Mouse (Mus musculus): ENCODE measurements around the gene Glyat. TPM values are rescaled to one million over a fixed set of nuclear protein-coding genes. Genes with fewer than 3 reads are reported as not detected.

Gene Glyat
- total and polyA plus RNA-seq, 3 experiments: not detected

DNA sequence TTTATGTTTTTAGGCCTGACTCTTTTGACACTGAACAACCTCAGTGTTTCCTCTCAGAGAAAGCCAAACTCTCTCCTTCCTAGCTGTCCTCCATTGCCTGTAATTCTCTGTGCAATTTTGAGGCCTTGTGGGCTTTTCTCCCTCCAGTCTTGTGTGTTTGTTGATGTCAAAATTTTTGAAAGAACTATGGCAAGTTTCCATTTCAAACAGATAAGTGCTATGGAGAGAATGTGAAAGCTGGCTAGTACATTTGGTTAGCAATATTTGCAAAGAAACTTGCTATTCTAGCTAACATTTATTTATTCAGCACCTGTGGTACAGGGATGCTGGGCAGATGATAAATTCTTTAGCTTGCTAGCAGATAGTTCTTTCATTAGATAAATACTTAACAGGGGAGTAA, 63.1 kb downstream of the Glyat start:
- H3K27ac ChIP-seq (ENCODE audit: control insufficient read depth, low read depth, low read length): no peak overlapping the region
- H3K9me3 ChIP-seq (replicated peaks; ENCODE audit: insufficient read depth, low read length): no peaks in the 10 kb centered on the region
- H3K4me1 ChIP-seq (ENCODE audit: control insufficient read depth in 1 of 2, insufficient read depth in 2 of 2, low read length in 2 of 2): no peaks in the 10 kb centered on the region
- no peak for DNase-seq (ENCODE audit: low read depth, low spot score)
- H3K9ac ChIP-seq (ENCODE audit: control insufficient read depth, low read depth, low read length, poor library complexity, severe bottlenecking): no peak overlapping the region
- TF ChIP-seq MAZ (IDR thresholded peaks at IDR 0.05; ENCODE audit: low read depth, low read length): no peak
- no peak for TF ChIP-seq BHLHE40 (IDR thresholded peaks at IDR 0.05; ENCODE audit: borderline replicate concordance, low read depth, low read length)
- TF ChIP-seq NRF1 (IDR thresholded peaks at IDR 0.05; ENCODE audit: insufficient read depth, low read depth, low read length, poor library complexity, severe bottlenecking): no peak
- no peak for TF ChIP-seq POLR2AphosphoS5 (IDR thresholded peaks at IDR 0.05; ENCODE audit: borderline replicate concordance, low read depth, low read length)
- no peak for TF ChIP-seq HCFC1 (IDR thresholded peaks at IDR 0.05; ENCODE audit: low read depth, low read length)
- TF ChIP-seq MAX (IDR thresholded peaks at IDR 0.05; ENCODE audit: low read length): no peak
- peaks cover 0 to 3% of the 10 kb centered on the region in 2 experiments; a peak in 3 of 4 replicates for H3K27me3 ChIP-seq (ENCODE audit: control insufficient read depth in 1 of 2, insufficient read depth in 2 of 2, low read length in 2 of 2)
- H3K4me3 ChIP-seq (ENCODE audit: control insufficient read depth in 1 of 2, insufficient read depth in 1 of 2, low read depth in 2 of 2, low read length in 2 of 2): no peak overlapping the region
- H3K36me3 ChIP-seq (ENCODE audit: control insufficient read depth in 1 of 2, insufficient read depth in 2 of 2, low read length in 2 of 2): no peaks in the 10 kb centered on the region
- no peaks in the 10 kb centered on the region for H3K79me2 ChIP-seq (ENCODE audit: control insufficient read depth, insufficient read depth, low read length, poor library complexity)

Other genes starting within 250 kb of the Glyat start
- gene Olfr1440, start 246.0 kb upstream of the Glyat start, total RNA-seq (2012; rRNA removed): not detected in 2 replicates
- gene Olfr1440, start 246.0 kb upstream of the Glyat start, polyA plus RNA-seq (2012; ENCODE audit: insufficient read depth in 1 of 2, insufficient read length in 2 of 2, low read depth in 1 of 2, low replicate concordance in 2 of 2, missing spikeins in 1 of 2): under 1 TPM in 1 of 2 experiments, not detected in 1; 0.01 TPM
- not detected in 2 replicates for gene Olfr1441, start 215.9 kb upstream of the Glyat start, total RNA-seq (2012; rRNA removed)
- under 1 TPM in 1 of 2 experiments, not detected in 1; 0.03 TPM for gene Olfr1441, start 215.9 kb upstream of the Glyat start, polyA plus RNA-seq (2012; ENCODE audit: insufficient read depth in 1 of 2, insufficient read length in 2 of 2, low read depth in 1 of 2, low replicate concordance in 2 of 2, missing spikeins in 1 of 2)
- gene Pfpl, start 205.4 kb upstream of the Glyat start, total RNA-seq (2012; rRNA removed): not detected in 2 replicates
- gene Pfpl, start 205.4 kb upstream of the Glyat start, polyA plus RNA-seq (2012; ENCODE audit: insufficient read depth in 1 of 2, insufficient read length in 2 of 2, low read depth in 1 of 2, low replicate concordance in 2 of 2, missing spikeins in 1 of 2): not detected
- not detected in 2 replicates for gene Mpeg1, start 172.5 kb upstream of the Glyat start, total RNA-seq (2012; rRNA removed)
- gene Mpeg1, start 172.5 kb upstream of the Glyat start, polyA plus RNA-seq (2012; ENCODE audit: insufficient read depth in 1 of 2, insufficient read length in 2 of 2, low read depth in 1 of 2, low replicate concordance in 2 of 2, missing spikeins in 1 of 2): under 1 TPM in 1 of 2 experiments, not detected in 1; 0.07 TPM
- 2.2 and 3.6 TPM in 2 replicates for gene Dtx4, start 131.9 kb upstream of the Glyat start, total RNA-seq (2012; rRNA removed)
- 1 to 10 TPM in 1 of 2 experiments, not detected in 1; 8.8 TPM for gene Dtx4, start 131.9 kb upstream of the Glyat start, polyA plus RNA-seq (2012; ENCODE audit: insufficient read depth in 1 of 2, insufficient read length in 2 of 2, low read depth in 1 of 2, low replicate concordance in 2 of 2, missing spikeins in 1 of 2)
- gene Fam111a, start 87.6 kb upstream of the Glyat start, total RNA-seq (2012; rRNA removed): 53.1 and 56.1 TPM in 2 replicates
- gene Fam111a, start 87.6 kb upstream of the Glyat start, polyA plus RNA-seq (2012; ENCODE audit: insufficient read depth in 1 of 2, insufficient read length in 2 of 2, low read depth in 1 of 2, low replicate concordance in 2 of 2, missing spikeins in 1 of 2): 100 to 1,000 TPM in 1 of 2 experiments, 10 to 100 TPM in 1; 75.9 to 157 TPM
- not detected in 2 replicates for gene Gm4952, start 33.3 kb upstream of the Glyat start, total RNA-seq (2012; rRNA removed)
- under 1 TPM in 1 of 2 experiments, not detected in 1; 0.06 TPM for gene Gm4952, start 33.3 kb upstream of the Glyat start, polyA plus RNA-seq (2012; ENCODE audit: insufficient read depth in 1 of 2, insufficient read length in 2 of 2, low read depth in 1 of 2, low replicate concordance in 2 of 2, missing spikeins in 1 of 2)
- not detected in 2 replicates for gene Olfr1442, start 37.1 kb downstream of the Glyat start, total RNA-seq (2012; rRNA removed)
- gene Olfr1442, start 37.1 kb downstream of the Glyat start, polyA plus RNA-seq (2012; ENCODE audit: insufficient read depth in 1 of 2, insufficient read length in 2 of 2, low read depth in 1 of 2, low replicate concordance in 2 of 2, missing spikeins in 1 of 2): not detected
- gene Olfr1443, start 44.8 kb downstream of the Glyat start, total RNA-seq (2012; rRNA removed): not detected in 2 replicates
- not detected for gene Olfr1443, start 44.8 kb downstream of the Glyat start, polyA plus RNA-seq (2012; ENCODE audit: insufficient read depth in 1 of 2, insufficient read length in 2 of 2, low read depth in 1 of 2, low replicate concordance in 2 of 2, missing spikeins in 1 of 2)
- not detected in 2 replicates for gene Keg1, start 62.5 kb downstream of the Glyat start, total RNA-seq (2012; rRNA removed)
- not detected for gene Keg1, start 62.5 kb downstream of the Glyat start, polyA plus RNA-seq (2012; ENCODE audit: insufficient read depth in 1 of 2, insufficient read length in 2 of 2, low read depth in 1 of 2, low replicate concordance in 2 of 2, missing spikeins in 1 of 2)
- gene Cntf, start 132.3 kb downstream of the Glyat start, total RNA-seq (2012; rRNA removed): 2.5 and 3.2 TPM in 2 replicates
- gene Cntf, start 132.3 kb downstream of the Glyat start, polyA plus RNA-seq (2012; ENCODE audit: insufficient read depth in 1 of 2, insufficient read length in 2 of 2, low read depth in 1 of 2, low replicate concordance in 2 of 2, missing spikeins in 1 of 2): 1 to 10 TPM in 1 of 2 experiments, not detected in 1; 8.2 TPM
- 31.6 and 32.3 TPM in 2 replicates for gene Zfp91, start 162.8 kb downstream of the Glyat start, total RNA-seq (2012; rRNA removed)
- 100 to 1,000 TPM in 1 of 2 experiments, 10 to 100 TPM in 1; 51.7 to 148 TPM for gene Zfp91, start 162.8 kb downstream of the Glyat start, polyA plus RNA-seq (2012; ENCODE audit: insufficient read depth in 1 of 2, insufficient read length in 2 of 2, low read depth in 1 of 2, low replicate concordance in 2 of 2, missing spikeins in 1 of 2)
- gene Lpxn, start 162.9 kb downstream of the Glyat start, total RNA-seq (2012; rRNA removed): 9.9 and 12.9 TPM in 2 replicates
- gene Lpxn, start 162.9 kb downstream of the Glyat start, polyA plus RNA-seq (2012; ENCODE audit: insufficient read depth in 1 of 2, insufficient read length in 2 of 2, low read depth in 1 of 2, low replicate concordance in 2 of 2, missing spikeins in 1 of 2): 10 to 100 TPM in 1 of 2 experiments, not detected in 1; 12.3 TPM
- gene Gm5244, start 213.4 kb downstream of the Glyat start, total RNA-seq (2012; rRNA removed): not detected in 2 replicates
- under 1 TPM in 1 of 2 experiments, not detected in 1; 0.13 TPM for gene Gm5244, start 213.4 kb downstream of the Glyat start, polyA plus RNA-seq (2012; ENCODE audit: insufficient read depth in 1 of 2, insufficient read length in 2 of 2, low read depth in 1 of 2, low replicate concordance in 2 of 2, missing spikeins in 1 of 2)
- gene Olfr1444, start 224.0 kb downstream of the Glyat start, total RNA-seq (2012; rRNA removed): not detected in 2 replicates
- gene Olfr1444, start 224.0 kb downstream of the Glyat start, polyA plus RNA-seq (2012; ENCODE audit: insufficient read depth in 1 of 2, insufficient read length in 2 of 2, low read depth in 1 of 2, low replicate concordance in 2 of 2, missing spikeins in 1 of 2): under 1 TPM in 1 of 2 experiments, not detected in 1; 0.04 TPM

Data from MEL (cell line).